Mouse (Mus musculus): ENCODE data around the gene Gm49630. TPM values are rescaled to one million over a fixed set of nuclear protein-coding genes. Genes with fewer than 3 reads are reported as not detected.

Gm49630 gene
- polyA plus RNA-seq, 1 experiment from 2014 or later, result not detected

Other genes starting within 250 kb of the Gm49630 start
- 18.7 and 20.9 TPM in 2 replicates for gene Rps6ka2, start 201.9 kb downstream of the Gm49630 start, polyA plus RNA-seq (2015; fragmentation: Nextera tagmentation; extraction: Ambion mirVana)
- gene Tcp10a, start 47.3 kb downstream of the Gm49630 start, polyA plus RNA-seq (2015; fragmentation: Nextera tagmentation; extraction: Ambion mirVana), result 0.09 and 0.13 TPM in 2 replicates
- not detected in 2 replicates for gene Ttll2, start 19.3 kb downstream of the Gm49630 start, polyA plus RNA-seq (2015; fragmentation: Nextera tagmentation; extraction: Ambion mirVana)
- gene Unc93a2, start 13.5 kb upstream of the Gm49630 start, polyA plus RNA-seq (2015; fragmentation: Nextera tagmentation; extraction: Ambion mirVana), result not detected in 2 replicates

Data from hindbrain, embryonic 16.5 days (tissue).